Mouse (Mus musculus) G1E (cell line): Measurements from ENCODE around the gene Pxmp4. TPM values are rescaled to one million over a fixed set of nuclear protein-coding genes. Genes with fewer than 3 reads are reported as not detected.

Experiments
- ATAC-seq: 2 replicates; pipeline ENCODE4 v1.8.0; 2016; ENCODE audit warnings: mild to moderate bottlenecking; ENCODE audit not compliant: insufficient number of reproducible peaks, poor library complexity, low FRiP score, severe bottlenecking; ENCODE audit errors: extremely low read depth
- DNase-seq: peaks from one replicate; pipeline ENCODE4 v3.0.0; 2012; ENCODE audit warnings: low spot score
- H3K27me3 ChIP-seq: 2 replicates; pipeline ENCODE4 v1.6.1; 2012; ENCODE audit warnings: mild to moderate bottlenecking, low read length, inconsistent platforms; ENCODE audit not compliant: insufficient read depth
- H3K36me3 ChIP-seq: replicated peaks from 2 replicates; pipeline ENCODE3; 2012; ENCODE audit warnings: mild to moderate bottlenecking, inconsistent platforms
- H3K4me1 ChIP-seq: 2 replicates; pipeline ENCODE4 v1.6.1; 2012; ENCODE audit warnings: low read depth, low read length, inconsistent platforms, mixed read lengths; ENCODE audit not compliant: insufficient read depth
- H3K4me3 ChIP-seq: 2 replicates; pipeline ENCODE4 v1.5.1; 2012; ENCODE audit warnings: low read depth, mild to moderate bottlenecking, inconsistent platforms, low read length, moderate library complexity, mixed read lengths
- H3K9me3 ChIP-seq: replicated peaks from 2 replicates; pipeline ENCODE4 v1.6.1; 2012; ENCODE audit warnings: inconsistent platforms
- CTCF ChIP-seq: IDR thresholded peaks from 2 replicates; pipeline ENCODE4 v1.5.1; 2012; ENCODE audit warnings: low read depth, low read length, inconsistent platforms, mixed read lengths
- GATA1 ChIP-seq: IDR thresholded peaks from 2 replicates; pipeline ENCODE4 v1.6.1; 2012; ENCODE audit warnings: borderline replicate concordance, low read length, inconsistent platforms, mixed read lengths
- GATA2 ChIP-seq: IDR thresholded peaks from 2 replicates; pipeline ENCODE4 v1.6.1; 2012; ENCODE audit warnings: low read depth, low read length, inconsistent platforms, borderline replicate concordance
- POLR2AphosphoS5 ChIP-seq: IDR thresholded peaks from 2 replicates; pipeline ENCODE4 v1.6.1; 2012; ENCODE audit warnings: low read depth, low read length, inconsistent platforms; ENCODE audit not compliant: insufficient replicate concordance
- TAL1 ChIP-seq: conservative IDR thresholded peaks from 2 replicates; pipeline ENCODE4 v1.6.1; 2012; ENCODE audit warnings: low read depth, low read length, inconsistent platforms, mixed read lengths
- polyA plus RNA-seq: library from polyadenylated mRNA; stranded (reverse); fragments of >175 nt; gene quantifications from 2 replicates; pipeline ENCODE4 v1.2.3, GENCODE M21; 2012
- total RNA-seq, 2 experiments: library from RNA; stranded (forward) in 1 of 2; stranded (reverse) in 1 of 2; fragments of 200-1000 nt in 1 of 2; fragments of >200 nt in 1 of 2; fragmentation: Nextera tagmentation in 1 of 2; gene quantifications; 2 replicates each; pipeline ENCODE4 v1.2.3; 2014 to 2017

The Pxmp4 gene
- total and polyA plus RNA-seq, 3 experiments: 5.4 to 35.7 (median 20.7) TPM

GRCm38 (mm10) chr2:154577744-154578067, 25.8 kb downstream of the Pxmp4 start:
- TF ChIP-seq POLR2AphosphoS5: no peak
- no peak for TF ChIP-seq CTCF
- no peak for TF ChIP-seq GATA1
- no peak for TF ChIP-seq TAL1
- no peak for TF ChIP-seq GATA2
- no peaks in the 10 kb centered on the region for H3K36me3 ChIP-seq
- peaks cover 28% of the 10 kb centered on the region for H3K4me1 ChIP-seq
- no peaks in the 10 kb centered on the region; the same call in 1 of the 2 replicates for H3K27me3 ChIP-seq
- ATAC-seq (no peak), DNase-seq (no peak)
- no peaks in the 10 kb centered on the region for H3K9me3 ChIP-seq
- H3K4me3 ChIP-seq: no peak overlapping the region

GRCm38 (mm10) chr2:154576876-154577743, 26.4 kb downstream of the Pxmp4 start:
- H3K27me3 ChIP-seq: no peaks in the 10 kb centered on the region; the same call in 1 of the 2 replicates
- TF ChIP-seq TAL1 (no peak), POLR2AphosphoS5 (no peak), GATA2 (no peak), GATA1 (no peak), CTCF (no peak)
- H3K36me3 ChIP-seq: no peaks in the 10 kb centered on the region
- DNase-seq: no peak
- no peak overlapping the region for H3K4me3 ChIP-seq
- no peak for ATAC-seq
- H3K9me3 ChIP-seq: no peaks in the 10 kb centered on the region
- H3K4me1 ChIP-seq: peaks cover 27% of the 10 kb centered on the region

DNA sequence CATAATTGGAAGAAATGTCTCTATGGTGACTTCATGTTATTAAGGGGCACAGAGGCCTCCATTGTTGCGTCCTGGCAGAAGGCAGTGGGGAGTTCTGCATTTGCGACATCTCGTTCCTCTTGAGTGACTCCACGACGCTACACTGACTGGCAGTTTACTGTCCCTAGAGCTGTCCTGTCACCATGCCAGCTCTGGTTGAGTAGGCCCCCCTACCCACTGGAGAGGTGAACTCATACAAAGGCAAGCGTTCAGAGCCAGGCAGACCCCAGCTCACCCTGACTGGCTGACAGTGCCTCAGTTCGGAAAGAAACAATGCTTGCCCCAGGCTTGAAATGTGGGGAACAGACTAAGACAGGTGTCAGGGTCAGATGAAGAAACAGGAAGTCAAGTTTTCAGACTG, 29.2 kb downstream of the Pxmp4 start:
- TF ChIP-seq CTCF (no peak), TAL1 (no peak), GATA1 (no peak), POLR2AphosphoS5 (no peak), GATA2 (no peak)
- Histone ChIP-seq H3K27me3 (no peaks in the 10 kb centered on the region; the same call in 1 of the 2 replicates), H3K9me3 (no peaks in the 10 kb centered on the region), H3K4me1 (peaks cover 43% of the 10 kb centered on the region), H3K4me3 (no peak overlapping the region), H3K36me3 (no peaks in the 10 kb centered on the region)
- DNase-seq: no peak
- no peak for ATAC-seq

GRCm38 (mm10) chr2:154572996-154573395, 30.5 kb downstream of the Pxmp4 start:
- Histone ChIP-seq H3K4me1 (peaks cover 55% of the 10 kb centered on the region), H3K9me3 (no peaks in the 10 kb centered on the region), H3K4me3 (no peak overlapping the region), H3K27me3 (no peaks in the 10 kb centered on the region; the same call in 1 of the 2 replicates), H3K36me3 (peaks cover 8% of the 10 kb centered on the region)
- no peak for DNase-seq
- TF ChIP-seq GATA2 (no peak), TAL1 (no peak), GATA1 (no peak), CTCF (no peak), POLR2AphosphoS5 (no peak)
- ATAC-seq: no peak

GRCm38 (mm10) chr2:154571976-154572375, 31.5 kb downstream of the Pxmp4 start:
- DNase-seq (no peak), ATAC-seq (no peak)
- Histone ChIP-seq H3K4me3 (no peak overlapping the region), H3K36me3 (peaks cover 15% of the 10 kb centered on the region), H3K4me1 (peaks cover 58% of the 10 kb centered on the region), H3K9me3 (no peaks in the 10 kb centered on the region), H3K27me3 (no peaks in the 10 kb centered on the region; the same call in 1 of the 2 replicates)
- TF ChIP-seq CTCF (no peak), GATA2 (no peak), GATA1 (no peak), POLR2AphosphoS5 (no peak), TAL1 (no peak)

DNA sequence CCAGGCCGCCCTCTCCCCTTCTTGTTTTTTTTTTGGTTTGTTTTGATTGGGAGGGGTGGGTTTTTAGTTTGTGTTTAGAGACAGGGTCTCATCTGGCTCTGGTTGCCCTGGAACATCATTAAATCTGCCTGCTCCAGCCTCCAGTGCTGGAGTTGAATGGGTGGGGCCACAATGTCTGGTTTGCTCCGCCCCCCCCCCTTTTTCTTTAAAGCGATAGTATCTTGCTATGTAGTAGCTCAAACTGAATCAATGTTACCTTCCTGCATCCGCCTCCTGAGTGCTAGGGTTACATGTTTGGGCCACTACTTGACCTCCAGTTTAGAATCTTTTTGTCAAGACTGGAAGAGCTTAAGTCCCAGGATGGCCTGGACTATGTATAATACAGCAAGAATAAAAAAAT, 32.2 kb downstream of the Pxmp4 start:
- H3K4me3 ChIP-seq: no peak overlapping the region; the same call in 1 of the 2 replicates
- ATAC-seq (no peak), DNase-seq (no peak)

More for the DNA sequence above, 32.2 kb downstream of the Pxmp4 start:
- H3K9me3 ChIP-seq: no peaks in the 10 kb centered on the region
- H3K36me3 ChIP-seq: peaks cover 22% of the 10 kb centered on the region
- TF ChIP-seq GATA2: no peak
- TF ChIP-seq TAL1: no peak
- H3K4me1 ChIP-seq: peaks cover 65% of the 10 kb centered on the region
- no peaks in the 10 kb centered on the region for H3K27me3 ChIP-seq
